Mouse (Mus musculus) c-Kit-negative CD71-positive TER-119-positive erythroid progenitor cells, embryonic 14.5 days (primary cell): ENCODE data around the gene Gm43064.
A peak's percentile ranks its signal among the peaks of the same experiment; 100 is the strongest.
"Not testable (repeated sequence)": the region's sequence is repeated elsewhere in the genome, so short reads cannot be mapped to it uniquely, and the experiment has no call there.

ENCODE experiments used
- DNase-seq: peaks from one replicate; pipeline ENCODE4 v3.0.0-alpha.2; 2013; ENCODE audit warnings: low read depth, low spot score

The Gm43064 gene

GRCm38 (mm10) chr3:103808891-103809798 is at the start of gene Gm43064, which contains the start of the genes Dclre1b and Ap4b1:
Gm43064 (plus strand) TSS chr3:103809573.
Dclre1b (minus strand) TSS chr3:103809444.
Ap4b1 (plus strand) TSS chr3:103809520.
- peak; percentile 67 for DNase-seq

GRCm38 (mm10) chr3:103766789-103767188 is 42.6 kb upstream of the Gm43064 start:
- DNase-seq = no peak

GRCm38 (mm10) chr3:103771531-103772130 is 37.7 kb upstream of the Gm43064 start:
- DNase-seq = no peak

- no peak for DNase-seq
Measured at GRCm38 (mm10) chr3:103772846-103773245, 36.5 kb upstream of the Gm43064 start.

GRCm38 (mm10) chr3:103773508-103773907 is 35.9 kb upstream of the Gm43064 start:
- no peak for DNase-seq

GRCm38 (mm10) chr3:103774009-103774408 is 35.4 kb upstream of the Gm43064 start:
- DNase-seq = no peak

GRCm38 (mm10) chr3:103777940-103778339 is 31.4 kb upstream of the Gm43064 start:
- no peak for DNase-seq

GRCm38 (mm10) chr3:103778660-103779059 is 30.7 kb upstream of the Gm43064 start:
- DNase-seq = no peak

GRCm38 (mm10) chr3:103779183-103779582 is 30.2 kb upstream of the Gm43064 start:
- no peak for DNase-seq

GRCm38 (mm10) chr3:103780271-103780670 is 29.1 kb upstream of the Gm43064 start:
- no peak for DNase-seq

- DNase-seq = no peak
Measured at GRCm38 (mm10) chr3:103780777-103781176, 28.6 kb upstream of the Gm43064 start.

- DNase-seq = no peak
Measured at GRCm38 (mm10) chr3:103782844-103783609, 26.3 kb upstream of the Gm43064 start.

GRCm38 (mm10) chr3:103787225-103787624 is 22.1 kb upstream of the Gm43064 start:
- DNase-seq = no peak

- no peak for DNase-seq
Measured at GRCm38 (mm10) chr3:103789096-103789495, 20.3 kb upstream of the Gm43064 start.

GRCm38 (mm10) chr3:103789891-103790345 is 19.5 kb upstream of the Gm43064 start:
- DNase-seq = no peak

GRCm38 (mm10) chr3:103790346-103791145 is 18.8 kb upstream of the Gm43064 start:
- DNase-seq = no peak

GRCm38 (mm10) chr3:103791230-103792110 is 17.9 kb upstream of the Gm43064 start, which contains the start of gene Hipk1:
Hipk1 (minus strand) TSS chr3:103791563.
- peak; percentile 79 for DNase-seq

GRCm38 (mm10) chr3:103792111-103792406 is 17.3 kb upstream of the Gm43064 start:
- DNase-seq = not testable (repeated sequence)

- no peak for DNase-seq
Measured at GRCm38 (mm10) chr3:103792566-103792965, 16.8 kb upstream of the Gm43064 start.

- DNase-seq = no peak
Measured at GRCm38 (mm10) chr3:103796389-103796788, 13.0 kb upstream of the Gm43064 start.
